Mouse (Mus musculus) testis, adult 2 months (tissue): ENCODE results near the gene Mmel1.

Experiments
- CTCF ChIP-seq: fragments of 200-500 bp; IDR thresholded peaks from 2 replicates; pipeline ENCODE4 v1.5.1; 2012; ENCODE audit warnings: low read depth, mild to moderate bottlenecking, inconsistent platforms, low read length, moderate library complexity; ENCODE audit not compliant: control insufficient read depth, insufficient read depth, insufficient replicate concordance
- POLR2A ChIP-seq: fragments of 200-500 bp; IDR thresholded peaks from 2 replicates; pipeline ENCODE4 v1.6.1; 2012; ENCODE audit warnings: low read depth, mild to moderate bottlenecking, inconsistent platforms, low read length, moderate library complexity; ENCODE audit not compliant: control insufficient read depth

DNA sequence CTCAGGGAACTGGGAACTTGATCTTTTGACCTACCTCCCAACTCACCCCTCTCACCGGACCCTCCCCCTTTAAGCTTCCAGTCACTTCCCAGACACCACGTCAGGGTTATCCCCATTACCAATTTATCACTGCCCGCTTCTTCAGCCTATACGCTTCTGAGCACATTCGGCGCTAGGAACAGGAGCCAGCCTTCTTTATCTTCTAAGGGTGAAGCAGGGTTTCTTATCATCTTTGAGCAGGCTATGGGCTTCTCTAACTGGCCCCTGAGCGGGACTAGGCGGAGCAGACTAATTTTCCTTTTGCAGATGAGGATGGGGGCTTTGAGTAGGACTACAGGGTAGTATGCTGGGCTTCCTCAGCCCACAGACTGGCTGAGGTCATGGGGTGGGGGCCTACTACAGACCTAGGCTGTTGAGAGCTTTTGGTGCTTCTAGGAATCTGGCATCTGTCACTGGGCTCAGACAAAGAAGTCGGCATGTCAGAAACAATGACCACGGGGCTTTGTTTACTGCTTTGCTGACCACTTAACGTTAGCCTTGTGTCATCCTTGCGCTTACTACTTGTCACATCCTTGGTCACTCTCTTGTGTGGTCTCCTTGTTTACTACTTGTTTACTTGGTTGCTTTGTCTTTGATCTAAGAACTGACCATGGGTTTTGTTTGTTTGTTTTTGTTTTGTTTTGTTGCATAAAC is 59.2 kb downstream of the Mmel1 start, which contains the start of gene Tnfrsf14:
- TF ChIP-seq POLR2A (no peak), CTCF (no peak)
